Mouse (Mus musculus) hematopoietic stem cell, adult 5-6 weeks (primary cell): Measurements from ENCODE around the gene Grk6. TPM values are rescaled to one million over a fixed set of nuclear protein-coding genes. Genes with fewer than 3 reads are reported as not detected.

ENCODE experiments used
- ATAC-seq, 2 experiments: fragments of 125-278 bp in 1 of 2; replicated peaks in 1 of 2; 2 replicates each; pipeline ENCODE4 v1.8.0; 2016 to 2017; ENCODE audit warnings: inconsistent platforms in 2 of 2, mild to moderate bottlenecking in 2 of 2, moderate number of reproducible peaks in 2 of 2, low read depth in 1 of 2, moderate TSS enrichment in 1 of 2; ENCODE audit not compliant: low FRiP score in 2 of 2, poor library complexity in 2 of 2, severe bottlenecking in 2 of 2, insufficient read depth in 1 of 2, low TSS enrichment in 1 of 2
- total RNA-seq: library from RNA; stranded (forward); fragments of 172-1452, 232-1000 nt; gene quantifications from 2 replicates; pipeline ENCODE4 v1.2.3, GENCODE M21; 2017

The Grk6 gene
- total RNA-seq, 1 experiment from 2014 or later, result 77.8 TPM

DNA sequence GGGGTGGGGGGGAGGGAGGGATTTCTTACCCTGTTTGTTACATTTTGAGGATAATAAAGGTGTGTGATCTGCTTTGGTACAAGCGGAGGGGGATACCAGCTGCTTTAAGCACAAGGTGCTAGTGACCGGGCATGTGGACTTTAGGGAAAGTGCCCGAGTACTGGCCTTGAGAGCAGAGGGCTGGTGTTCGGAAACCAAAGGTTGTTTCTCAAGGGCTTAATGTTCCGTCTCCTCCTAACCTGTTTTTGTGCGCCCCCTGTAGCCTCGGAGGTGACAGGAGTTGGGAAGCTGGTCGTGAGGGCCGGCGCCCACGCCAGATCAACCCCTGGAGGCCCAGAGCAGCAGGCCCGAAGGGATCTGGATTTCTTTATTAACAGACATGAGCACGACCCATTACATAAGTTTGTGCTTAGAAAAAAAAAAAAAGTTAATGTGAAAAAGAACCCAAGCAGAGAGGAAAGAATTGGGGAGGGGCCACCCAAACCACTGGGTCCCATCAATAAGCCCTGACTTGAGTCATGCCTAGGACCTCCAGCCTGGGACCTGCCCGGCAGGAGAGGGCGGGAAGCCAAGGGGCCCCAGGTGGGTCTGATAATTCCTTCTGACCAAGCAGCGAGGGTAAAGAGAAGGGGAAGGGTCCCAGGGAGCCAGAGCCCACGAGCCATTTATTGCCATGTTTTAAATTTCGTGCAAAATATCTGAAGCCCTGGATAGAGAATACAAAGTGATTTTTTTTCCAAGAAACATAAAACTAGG lies 28.4 kb downstream of the Grk6 start:
- no peak for ATAC-seq

DNA sequence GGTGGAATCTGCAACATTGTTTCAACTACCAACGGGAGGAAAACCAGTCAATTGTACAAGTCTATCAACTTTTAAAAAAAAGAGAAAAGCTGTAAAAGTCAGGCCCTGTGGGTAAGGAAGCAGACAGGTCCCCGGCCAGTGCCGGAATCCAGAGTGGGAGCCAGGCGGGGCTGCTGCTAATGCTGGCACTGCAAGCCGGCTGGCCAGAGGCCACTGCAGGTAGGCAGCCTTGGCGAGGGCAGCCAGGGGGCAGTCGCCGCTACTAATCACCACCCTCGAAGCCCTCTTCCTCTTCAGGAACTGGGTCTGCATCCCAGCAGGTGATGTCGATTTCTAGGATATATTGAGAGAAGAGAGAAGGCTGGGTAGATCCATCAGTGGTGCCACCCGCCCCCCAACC lies 29.1 kb downstream of the Grk6 start:
- no peak for ATAC-seq

DNA sequence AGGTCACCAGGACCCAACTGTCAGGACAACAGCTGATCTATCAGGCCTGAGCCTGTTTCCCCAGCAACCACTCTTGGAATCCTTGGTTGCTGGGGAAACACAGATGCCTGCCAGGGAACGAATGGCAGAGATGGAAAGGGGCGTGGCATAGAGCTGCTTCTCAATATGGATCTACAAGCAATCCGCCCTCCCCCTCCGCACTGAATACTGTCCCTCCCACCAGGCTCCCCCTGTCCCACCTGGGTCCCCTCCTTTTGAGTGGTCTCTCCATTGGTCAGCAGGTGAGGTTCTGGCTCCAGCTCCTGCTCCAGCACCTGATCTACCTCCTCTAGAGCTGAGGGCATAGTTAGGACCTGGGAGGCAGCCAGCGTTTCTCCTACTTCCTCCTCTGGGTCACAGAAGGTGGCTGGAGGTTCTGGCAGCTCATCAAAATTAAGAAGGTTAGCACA lies 29.8 kb downstream of the Grk6 start:
- ATAC-seq, result peak; percentile 8 to 48; a peak in 2 of 4 replicates

DNA sequence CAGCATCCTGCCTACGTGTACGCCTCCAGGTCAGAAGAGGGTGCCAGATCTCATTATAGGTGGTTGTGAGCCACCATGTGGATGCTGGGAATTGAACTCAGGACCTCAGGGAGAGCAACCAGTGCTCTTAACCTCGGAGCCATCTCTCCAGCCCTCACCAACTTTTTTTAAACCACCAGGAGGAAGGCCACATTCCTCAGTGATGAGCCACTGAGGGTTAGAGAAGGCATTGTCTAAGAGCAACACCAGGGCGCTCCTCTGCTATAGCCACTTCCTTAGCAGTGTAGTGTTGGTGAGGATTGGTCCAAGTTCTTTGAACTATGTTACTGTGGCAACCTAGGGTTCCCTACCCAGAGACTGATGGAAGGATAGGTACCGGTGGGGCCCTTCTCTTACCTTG lies 30.9 kb downstream of the Grk6 start:
- no peak for ATAC-seq

DNA sequence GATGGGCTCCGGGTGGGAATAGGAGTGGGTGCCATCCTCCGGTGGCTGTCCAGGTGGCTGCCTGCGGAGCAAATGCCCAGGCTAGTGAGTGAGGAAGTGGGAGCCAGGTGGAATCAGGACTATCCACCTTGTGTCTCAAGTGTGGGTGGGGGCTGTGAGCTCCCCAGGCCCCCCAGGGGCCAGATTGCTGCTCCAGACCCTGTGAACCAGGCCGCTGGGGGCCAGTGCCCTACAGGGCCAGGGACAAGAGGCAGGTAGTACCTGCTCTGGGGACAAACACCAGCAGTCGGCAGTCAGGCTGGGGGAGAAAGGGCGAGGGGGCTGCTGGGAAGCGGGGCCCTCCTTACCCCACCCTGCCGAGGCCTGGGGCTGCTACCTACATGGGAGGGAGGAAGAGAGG lies 31.4 kb downstream of the Grk6 start:
- ATAC-seq, result no peak

DNA sequence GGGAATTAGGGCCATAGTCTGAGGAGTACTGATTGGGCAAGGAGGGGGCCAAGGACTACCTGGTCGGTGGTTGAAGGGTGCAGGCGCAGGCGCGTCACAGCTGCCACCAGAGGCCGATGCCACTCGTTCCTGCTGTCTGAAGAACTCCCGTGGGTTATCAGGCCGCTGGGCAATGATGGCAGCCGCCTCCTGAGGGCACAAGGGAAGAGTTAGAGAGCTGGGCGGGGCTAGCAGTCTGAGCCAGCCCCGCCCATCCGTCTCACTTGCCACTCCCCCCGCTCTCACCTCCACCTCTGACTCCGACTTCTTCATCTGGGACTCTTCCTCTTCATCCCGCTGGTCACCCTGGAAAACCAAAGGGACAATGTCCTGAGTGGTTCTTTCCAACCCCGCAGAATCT lies 32.6 kb downstream of the Grk6 start:
- ATAC-seq, result no peak

DNA sequence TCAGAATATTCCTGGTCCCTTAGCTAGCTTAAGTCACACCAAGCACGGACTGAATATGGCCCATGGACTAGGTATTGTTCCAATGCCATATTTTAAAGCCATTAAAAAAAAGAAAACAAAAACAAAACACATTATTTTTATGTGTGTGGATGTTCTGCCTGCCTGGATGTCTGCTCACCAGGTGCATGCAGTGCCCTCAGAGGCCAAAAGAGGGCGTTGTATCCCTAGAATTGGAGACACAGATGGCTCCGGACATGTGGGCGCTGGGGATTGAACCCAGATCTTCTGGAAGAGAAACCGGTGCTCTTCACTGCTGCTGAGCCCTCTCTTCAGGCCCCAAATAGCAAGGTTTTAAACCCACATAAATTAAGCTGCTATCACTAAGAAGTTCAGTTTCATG lies 33.2 kb downstream of the Grk6 start:
- ATAC-seq, result no peak

DNA sequence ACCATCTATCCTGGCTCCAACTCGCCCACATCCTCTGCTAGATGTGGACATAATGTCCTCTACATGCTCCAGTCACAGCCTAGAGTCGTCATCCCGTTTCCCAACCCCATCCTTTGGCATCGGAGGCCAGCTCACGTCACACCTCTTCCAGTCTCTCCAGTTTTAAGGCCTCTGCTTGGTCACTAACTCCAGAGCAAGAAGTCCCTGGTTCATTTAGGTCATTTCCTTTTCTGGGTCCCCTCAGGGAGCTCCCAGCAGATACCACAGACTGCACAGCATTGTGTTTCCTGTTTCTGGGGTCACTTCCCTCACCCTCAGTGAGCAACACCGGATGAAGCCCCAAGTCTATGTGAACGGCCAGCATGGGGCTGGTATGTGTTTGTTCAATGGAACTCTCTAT lies 34.1 kb downstream of the Grk6 start:
- peak; percentile 55 to 57; a peak in 3 of 4 replicates for ATAC-seq

DNA sequence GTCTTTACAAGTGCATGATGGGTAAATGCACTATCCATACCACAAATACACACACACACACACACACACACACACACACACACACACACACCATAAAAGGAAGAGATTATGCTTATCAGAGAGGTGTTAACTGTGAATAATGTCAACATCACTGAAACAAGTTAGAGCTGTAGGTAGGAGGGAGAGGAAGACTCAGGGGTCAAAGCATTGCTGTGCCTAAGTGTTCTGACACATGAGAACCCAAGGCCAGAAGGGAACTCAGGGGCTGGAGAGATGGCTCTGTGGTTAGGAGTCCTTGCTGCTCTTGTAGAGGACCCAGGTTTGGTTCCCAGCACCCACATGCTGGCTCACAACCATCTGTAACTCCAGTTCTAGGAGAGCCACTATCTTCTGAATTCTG lies 35.1 kb downstream of the Grk6 start:
- ATAC-seq, result no peak

DNA sequence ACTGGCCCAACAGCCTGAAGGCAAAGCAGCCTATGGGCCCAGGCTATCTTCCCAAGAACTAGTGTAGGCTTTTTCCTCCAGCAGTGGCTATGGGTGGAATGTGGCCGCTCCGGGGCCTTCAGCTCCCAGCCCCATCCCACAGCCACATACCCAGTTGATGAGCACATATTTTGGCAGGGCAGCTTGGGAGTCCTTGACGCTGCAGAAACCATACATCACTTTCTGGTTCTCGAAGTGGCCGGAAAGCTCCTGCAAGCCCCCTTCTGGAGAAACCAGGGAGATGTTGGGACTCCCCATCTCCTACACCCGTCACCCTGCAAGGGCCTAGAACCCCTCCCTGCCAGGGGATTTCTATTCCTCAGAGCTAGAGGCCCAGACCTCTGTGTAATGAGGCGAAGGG lies 37.7 kb downstream of the Grk6 start:
- ATAC-seq, result no peak

DNA sequence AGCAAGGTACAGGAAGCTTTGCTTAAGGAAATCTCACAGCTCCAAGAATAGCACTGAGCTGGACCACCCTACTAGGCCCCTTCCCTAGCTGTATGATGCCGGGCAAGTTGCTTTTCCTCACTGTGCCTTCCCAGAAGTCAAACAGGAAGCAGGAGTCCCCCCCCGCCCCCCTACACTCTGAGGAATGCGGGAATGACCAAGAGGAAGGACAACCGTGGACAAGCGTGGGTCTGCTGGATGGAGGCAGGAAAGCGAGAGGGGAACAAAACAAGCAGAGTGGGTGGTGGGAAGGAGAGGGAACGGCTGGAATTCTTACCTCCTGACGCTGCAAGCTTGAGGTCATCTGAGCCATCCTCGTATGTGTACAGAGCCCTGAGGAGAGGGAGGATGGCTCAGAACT lies 38.2 kb downstream of the Grk6 start:
- no peak for ATAC-seq

DNA sequence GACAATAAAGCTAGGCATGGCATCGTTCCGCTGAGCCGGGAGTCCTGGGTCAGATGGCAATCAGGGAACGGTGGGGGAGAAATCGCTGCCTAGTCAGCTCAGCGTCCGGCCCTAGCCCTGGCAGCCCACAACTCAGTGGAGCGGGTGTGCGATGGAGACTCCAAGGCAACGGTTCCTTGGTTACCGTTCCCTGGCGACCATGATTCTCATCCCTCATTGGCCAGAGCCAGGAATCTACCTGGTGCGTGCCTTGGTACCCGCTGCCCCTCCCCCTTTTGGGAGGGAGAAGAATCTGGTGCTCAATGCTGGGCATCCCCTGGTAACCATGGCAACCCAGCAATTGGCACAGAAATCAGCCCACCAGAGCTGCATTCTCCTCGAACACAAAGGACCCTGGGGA lies 38.7 kb downstream of the Grk6 start:
- ATAC-seq, result no peak

DNA sequence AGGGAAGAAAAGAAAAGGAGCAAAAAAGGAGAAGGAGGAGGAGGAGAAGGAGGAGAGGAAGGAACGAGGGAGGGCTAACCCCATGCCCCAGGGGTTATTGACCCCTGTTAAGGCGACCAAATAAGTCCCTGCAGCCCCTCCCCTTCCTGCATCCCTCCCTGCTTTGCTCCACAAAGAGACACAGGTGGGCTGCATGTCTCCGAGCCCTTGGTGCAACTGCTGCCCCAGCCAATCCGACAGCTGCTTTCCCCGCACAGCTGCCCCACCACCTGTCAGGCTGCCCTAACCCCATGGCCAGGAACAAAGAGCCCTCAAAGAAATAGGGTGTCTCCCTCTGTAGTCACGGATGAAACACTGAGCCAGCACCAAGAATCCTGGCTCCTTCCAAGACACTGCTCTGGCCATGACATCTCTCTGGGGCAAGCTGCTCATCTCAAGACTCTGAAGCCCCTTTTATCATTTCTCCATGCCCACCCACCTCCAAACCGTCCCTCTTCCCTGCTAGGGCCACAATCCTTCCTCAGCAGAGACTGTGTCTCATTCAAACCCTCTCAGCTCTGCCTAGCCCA lies 39.7 kb downstream of the Grk6 start:
- no peak for ATAC-seq

DNA sequence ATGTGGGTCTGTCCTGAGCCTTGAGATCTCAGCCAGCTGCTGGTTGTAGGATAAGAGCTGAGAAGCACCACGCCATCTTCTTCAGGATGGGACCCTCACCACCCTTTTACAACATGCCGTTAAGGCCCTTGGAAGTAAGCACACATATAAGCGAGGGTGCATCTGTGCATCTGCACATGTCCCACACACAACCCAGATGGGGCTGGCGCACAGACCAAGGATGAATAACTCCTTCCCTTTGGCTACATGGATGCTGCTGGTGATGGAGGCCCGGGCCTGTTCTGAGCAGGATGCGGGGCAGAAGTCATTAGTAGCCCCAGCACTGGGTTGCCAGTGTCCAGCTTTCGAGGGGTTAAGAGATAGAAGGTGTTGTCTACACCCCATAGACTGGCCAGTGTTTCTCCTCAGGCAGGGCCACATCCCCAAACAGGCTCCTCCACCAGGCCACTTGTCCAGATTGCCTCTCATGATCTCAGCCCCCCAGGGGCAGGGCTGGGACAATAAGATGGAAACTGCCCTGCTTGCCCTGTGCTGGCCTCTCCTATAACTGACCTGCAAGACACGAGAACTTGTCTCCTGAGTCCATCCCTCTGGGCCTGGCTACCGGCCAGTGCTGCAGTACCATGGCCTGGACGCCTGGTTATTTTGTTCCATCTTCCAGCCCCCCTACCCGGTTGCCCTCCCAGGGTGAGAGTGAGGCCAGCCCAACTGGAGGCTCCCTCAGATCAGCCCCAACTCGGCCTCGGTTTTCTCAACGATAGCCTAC lies 41.3 kb downstream of the Grk6 start:
- no peak for ATAC-seq

DNA sequence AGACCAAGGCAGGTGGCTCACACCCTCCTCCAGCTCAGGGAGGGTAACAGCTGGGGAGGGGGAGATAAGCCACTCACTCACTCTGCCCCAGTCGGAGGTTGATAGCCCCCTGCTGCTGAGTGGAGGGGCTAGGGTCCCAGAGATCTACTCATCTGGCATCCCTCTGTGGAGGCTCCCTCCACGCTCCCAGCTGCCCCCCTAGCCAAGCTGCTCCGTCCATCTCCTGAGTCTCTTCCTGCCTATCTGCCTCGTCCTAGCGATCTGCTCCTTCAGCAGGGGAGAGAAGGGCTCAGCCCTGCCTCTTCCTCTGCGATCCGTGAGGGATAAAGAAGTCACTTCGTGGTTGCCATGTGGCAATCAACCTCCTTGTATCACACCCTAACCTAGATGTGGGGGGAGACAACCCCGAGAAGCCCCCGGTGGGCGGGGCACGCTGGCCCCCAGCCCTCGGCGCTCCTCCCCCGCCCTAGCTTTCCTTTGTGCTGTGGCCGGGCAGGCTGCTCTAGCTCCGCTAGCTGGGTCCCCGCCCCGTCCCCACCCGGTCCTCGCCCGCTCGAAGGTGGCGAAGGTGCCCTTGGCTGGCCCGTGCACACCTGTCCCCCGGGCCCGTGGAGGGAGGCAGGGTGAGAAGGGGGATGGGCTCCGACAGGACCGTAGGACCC lies 42.2 kb downstream of the Grk6 start:
- ATAC-seq, result peak in 1 of 2 experiments; percentile 23; a peak in 1 of 4 replicates

DNA sequence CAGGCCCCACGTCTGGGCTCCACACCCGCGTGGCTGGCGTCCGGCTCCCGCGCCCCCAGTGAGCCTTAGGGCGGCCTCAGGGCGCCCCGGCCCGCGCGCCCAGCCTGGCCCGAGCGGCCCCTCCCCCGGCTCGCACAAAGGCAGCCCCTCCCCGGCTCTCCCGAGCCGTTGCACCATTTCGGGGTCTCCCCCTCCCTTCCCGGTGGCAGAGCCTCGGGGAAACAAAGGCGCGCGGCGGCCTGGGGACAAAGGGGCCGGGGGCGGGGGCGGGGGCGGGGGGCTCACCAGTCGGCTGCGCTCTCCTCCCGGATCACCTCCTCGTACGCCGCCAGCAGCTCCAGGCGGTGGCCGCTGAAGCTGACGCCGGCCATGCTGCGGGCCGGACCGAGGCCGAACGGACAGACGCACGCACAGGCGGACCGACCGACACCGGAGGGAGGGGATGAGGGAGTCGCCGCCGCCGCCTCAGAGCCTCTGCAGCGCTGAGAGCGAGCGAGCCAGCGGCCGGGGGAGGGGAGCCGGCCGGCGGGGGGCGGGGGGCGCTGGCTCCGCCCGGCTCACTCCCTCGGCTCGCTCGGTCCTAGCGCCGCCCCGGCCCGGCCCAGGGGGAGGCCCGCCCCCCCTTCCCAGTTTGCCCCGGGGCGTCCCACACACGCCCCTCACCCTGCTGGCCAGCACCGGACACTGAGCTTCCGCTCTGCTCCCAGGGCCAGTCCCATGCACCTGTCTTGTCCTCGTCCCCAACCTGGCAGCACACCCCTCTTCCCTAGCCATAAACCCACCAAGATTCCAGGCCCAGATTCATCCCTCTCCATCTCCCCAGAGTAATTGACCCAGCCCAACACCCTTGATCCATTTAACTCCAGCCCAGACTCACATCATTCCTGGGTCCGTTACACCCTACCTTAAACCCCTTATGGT lies 43.0 kb downstream of the Grk6 start, which contains the start of gene Dbn1:
TSS of gene Dbn1 (minus strand) at position 534 of the 921 bp plus-strand sequence.
- ATAC-seq, result no peak

DNA sequence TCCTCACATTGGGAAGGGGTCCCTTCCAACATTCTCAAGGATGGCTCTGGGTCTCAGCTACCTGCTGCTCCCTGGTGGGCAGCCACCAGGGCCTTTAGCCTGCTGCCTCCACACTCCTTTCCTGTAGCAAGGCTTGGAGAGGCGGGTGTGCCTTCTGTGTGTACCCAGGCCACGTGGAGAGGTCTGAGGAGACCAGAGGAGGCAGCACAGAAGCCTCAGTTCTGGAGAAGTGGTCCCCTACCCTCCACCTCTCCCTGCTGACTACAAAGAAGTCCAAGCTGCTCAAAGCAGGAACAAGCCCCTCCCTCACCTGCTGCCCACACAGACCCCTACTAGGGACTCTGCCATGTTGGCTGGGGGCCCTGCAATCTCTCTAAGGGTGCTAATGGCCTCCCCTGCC lies 49.4 kb downstream of the Grk6 start:
- ATAC-seq, result no peak
